Mouse (Mus musculus) kidney, embryonic 16.5 days (tissue): ENCODE data around the gene Rab5if. TPM values are rescaled to one million over a fixed set of nuclear protein-coding genes. Genes with fewer than 3 reads are reported as not detected.

Source experiments
- ATAC-seq: fragments of 200-750 bp; cut with Nextera tagmentation; 2 replicates; pipeline ENCODE4 v1.8.0; 2017; ENCODE audit warnings: moderate TSS enrichment; ENCODE audit not compliant: low FRiP score, low TSS enrichment
- H3K27ac ChIP-seq: fragments of 300-500 bp; sonication (generic); 2 replicates; pipeline ENCODE4 v1.5.1; 2014; ENCODE audit warnings: low read length
- H3K27me3 ChIP-seq: fragments of 300-500 bp; sonication (generic); 2 replicates; pipeline ENCODE4 v1.6.1; 2014; ENCODE audit warnings: low read length, control low read depth, mixed read lengths; ENCODE audit not compliant: insufficient read depth
- H3K36me3 ChIP-seq: fragments of 300-500 bp; sonication (generic); 2 replicates; pipeline ENCODE4 v1.6.1; 2014; ENCODE audit warnings: low read length, control low read depth, mixed read lengths; ENCODE audit not compliant: insufficient read depth
- H3K4me1 ChIP-seq: fragments of 300-500 bp; sonication (generic); 2 replicates; pipeline ENCODE4 v1.6.1; 2014; ENCODE audit warnings: low read length, control low read depth, mixed read lengths; ENCODE audit not compliant: insufficient read depth
- H3K4me2 ChIP-seq: fragments of 300-500 bp; sonication (generic); replicated peaks from 2 replicates; pipeline ENCODE4 v1.6.1; 2014; ENCODE audit warnings: low read depth, low read length
- H3K4me3 ChIP-seq: fragments of 300-500 bp; sonication (generic); 2 replicates; pipeline ENCODE4 v1.5.1; 2014; ENCODE audit warnings: mild to moderate bottlenecking, low read length
- H3K9ac ChIP-seq: fragments of 300-500 bp; sonication (generic); replicated peaks from 2 replicates; pipeline ENCODE4 v1.6.1; 2014; ENCODE audit warnings: low read length
- H3K9me3 ChIP-seq: fragments of 300-500 bp; sonication (generic); 2 replicates; pipeline ENCODE4 v1.6.1; 2016; ENCODE audit warnings: low read length, control low read depth
- WGBS: fragments of 180-500 bp; shearing (Covaris S2); extraction: QIAGEN DNeasy Blood & Tissue Kit; methylation state at CpG from one replicate; pipeline ENCODE4 v1.1.7; 2014; 5-methylcytosine and 5-hydroxymethylcytosine counted together
- polyA plus RNA-seq: library from polyadenylated mRNA; unstranded; fragments of >200 nt; fragmentation: Nextera tagmentation; extraction: Ambion mirVana; gene quantifications from 2 replicates; pipeline ENCODE4 v1.2.1, GENCODE M21; 2015

Rab5if gene
- polyA plus RNA-seq, 1 experiment from 2014 or later = 168 TPM

GRCm38 (mm10) chr2:156840301-156841027, 22.5 kb upstream of the Rab5if start:
- ATAC-seq = peak; percentile 25
- no peaks in the 10 kb centered on the region for H3K27me3 ChIP-seq
- under 1% methylated on average over 61 of the region's 79 CpGs for WGBS
- H3K36me3 ChIP-seq = peaks cover 29% of the 10 kb centered on the region
- peaks cover 41% of the 10 kb centered on the region for H3K4me1 ChIP-seq
- H3K4me2 ChIP-seq = peak overlapping the region; percentile 86
- H3K9ac ChIP-seq = peak overlapping the region; percentile 82
- H3K4me3 ChIP-seq = peak overlapping the region; percentile 78
- no peaks in the 10 kb centered on the region for H3K9me3 ChIP-seq
- peak overlapping the region; percentile 94 for H3K27ac ChIP-seq

- Histone ChIP-seq H3K9me3 (no peaks in the 10 kb centered on the region), H3K4me3 (peak overlapping the region; percentile 78), H3K36me3 (peaks cover 30% of the 10 kb centered on the region), H3K9ac (peak overlapping the region; percentile 82), H3K4me2 (peak overlapping the region; percentile 86), H3K27ac (peak overlapping the region; percentile 94), H3K4me1 (peaks cover 41% of the 10 kb centered on the region), H3K27me3 (no peaks in the 10 kb centered on the region)
- peak; percentile 60 for ATAC-seq
- 0% methylated on average over 41 of the region's 42 CpGs for WGBS
Observed at GRCm38 (mm10) chr2:156841028-156841840, 21.7 kb upstream of the Rab5if start.

- H3K9me3 ChIP-seq = no peaks in the 10 kb centered on the region
- 5% methylated on average over 20 of the region's 20 CpGs for WGBS
- H3K9ac ChIP-seq = peak overlapping the region; percentile 82
- H3K27me3 ChIP-seq = no peaks in the 10 kb centered on the region
- peak overlapping the region; percentile 78 for H3K4me3 ChIP-seq
- peaks cover 41% of the 10 kb centered on the region for H3K4me1 ChIP-seq
- H3K36me3 ChIP-seq = peaks cover 23% of the 10 kb centered on the region
- peak overlapping the region; percentile 86 for H3K4me2 ChIP-seq
- peak overlapping the region; percentile 94 for H3K27ac ChIP-seq
- no peak for ATAC-seq
Observed at GRCm38 (mm10) chr2:156841841-156842706, 20.9 kb upstream of the Rab5if start.

- no peak for ATAC-seq
- 10% methylated on average over 11 of the region's 11 CpGs for WGBS
- Histone ChIP-seq H3K9me3 (no peaks in the 10 kb centered on the region), H3K27ac (peak overlapping the region; percentile 94), H3K4me3 (peak overlapping the region; percentile 78), H3K4me1 (peaks cover 41% of the 10 kb centered on the region), H3K9ac (peak overlapping the region; percentile 82), H3K4me2 (peak overlapping the region; percentile 86), H3K27me3 (no peaks in the 10 kb centered on the region), H3K36me3 (peaks cover 25% of the 10 kb centered on the region)
Observed at GRCm38 (mm10) chr2:156842711-156843110, 20.2 kb upstream of the Rab5if start.

GRCm38 (mm10) chr2:156843331-156843730, 19.6 kb upstream of the Rab5if start:
- H3K9me3 ChIP-seq = no peaks in the 10 kb centered on the region
- no peaks in the 10 kb centered on the region for H3K27me3 ChIP-seq
- H3K27ac ChIP-seq = no peak overlapping the region
- H3K4me3 ChIP-seq = no peak overlapping the region
- H3K4me1 ChIP-seq = peaks cover 43% of the 10 kb centered on the region
- H3K4me2 ChIP-seq = peak overlapping the region; percentile 86; the same call in 1 of the 2 replicates
- H3K9ac ChIP-seq = no peak overlapping the region
- ATAC-seq = no peak
- peaks cover 28% of the 10 kb centered on the region for H3K36me3 ChIP-seq
- WGBS = 57% methylated on average over 10 of the region's 10 CpGs

- no peaks in the 10 kb centered on the region for H3K27me3 ChIP-seq
- H3K27ac ChIP-seq = 0 out of 2 replicates have a peak overlapping the region, but pooled peaks have one; percentile 7
- no peak for ATAC-seq
- H3K4me3 ChIP-seq = no peak overlapping the region
- peaks cover 43% of the 10 kb centered on the region for H3K4me1 ChIP-seq
- H3K4me2 ChIP-seq = no peak overlapping the region; the same call in 1 of the 2 replicates
- peaks cover 33% of the 10 kb centered on the region for H3K36me3 ChIP-seq
- H3K9me3 ChIP-seq = no peaks in the 10 kb centered on the region
- WGBS = 42% methylated on average over 10 of the region's 10 CpGs
- H3K9ac ChIP-seq = 0 out of 2 replicates have a peak overlapping the region, but pooled peaks have one; percentile 0
Observed at GRCm38 (mm10) chr2:156844715-156845114, 18.2 kb upstream of the Rab5if start.

- no peak overlapping the region for H3K27ac ChIP-seq
- 63% methylated on average over 6 of the region's 6 CpGs for WGBS
- H3K9ac ChIP-seq = no peak overlapping the region
- H3K36me3 ChIP-seq = peaks cover 56% of the 10 kb centered on the region
- H3K4me3 ChIP-seq = no peak overlapping the region
- no peak for ATAC-seq
- H3K27me3 ChIP-seq = no peaks in the 10 kb centered on the region
- H3K4me1 ChIP-seq = peaks cover 30% of the 10 kb centered on the region
- no peaks in the 10 kb centered on the region for H3K9me3 ChIP-seq
- no peak overlapping the region for H3K4me2 ChIP-seq
Observed at GRCm38 (mm10) chr2:156847653-156848052, 15.3 kb upstream of the Rab5if start.

- Histone ChIP-seq H3K4me1 (peaks cover 20% of the 10 kb centered on the region), H3K27me3 (no peaks in the 10 kb centered on the region), H3K9ac (no peak overlapping the region), H3K27ac (no peak overlapping the region), H3K4me3 (no peak overlapping the region), H3K36me3 (peaks cover 56% of the 10 kb centered on the region), H3K9me3 (no peaks in the 10 kb centered on the region), H3K4me2 (no peak overlapping the region)
- no peak for ATAC-seq
- WGBS = 67% methylated on average over 6 of the region's 6 CpGs
Observed at GRCm38 (mm10) chr2:156848526-156849182, 14.3 kb upstream of the Rab5if start.

GRCm38 (mm10) chr2:156850505-156850904, 12.4 kb upstream of the Rab5if start:
- H3K27ac ChIP-seq = no peak overlapping the region
- WGBS = 85% methylated on average over 5 of the region's 5 CpGs
- no peaks in the 10 kb centered on the region for H3K9me3 ChIP-seq
- H3K9ac ChIP-seq = no peak overlapping the region
- H3K4me2 ChIP-seq = no peak overlapping the region
- peaks cover 2% of the 10 kb centered on the region; the same call in 1 of the 2 replicates for H3K4me1 ChIP-seq
- no peaks in the 10 kb centered on the region for H3K27me3 ChIP-seq
- peaks cover 45% of the 10 kb centered on the region for H3K36me3 ChIP-seq
- H3K4me3 ChIP-seq = no peak overlapping the region
- ATAC-seq = no peak
